Mouse (Mus musculus): ENCODE data around the gene Lin52. TPM values are rescaled to one million over a fixed set of nuclear protein-coding genes. Genes with fewer than 3 reads are reported as not detected.
A peak's percentile ranks its signal among the peaks of the same experiment; 100 is the strongest.

The Lin52 gene
- polyA plus RNA-seq, 1 experiment from 2014 or later = 36.1 TPM

- ATAC-seq (ENCODE audit: low FRiP score) = no peak
- H3K4me1 ChIP-seq (replicated peaks) = no peaks in the 10 kb centered on the region; the same call in 1 of the 2 replicates
- H3K27ac ChIP-seq = no peak overlapping the region
- no peaks in the 10 kb centered on the region for H3K9me3 ChIP-seq
- H3K36me3 ChIP-seq = no peaks in the 10 kb centered on the region
- H3K4me3 ChIP-seq = no peak overlapping the region
- H3K4me2 ChIP-seq = no peak overlapping the region
- WGBS = 69% methylated on average over 8 of the region's 8 CpGs
- no peak overlapping the region for H3K9ac ChIP-seq
- peaks cover 41% of the 10 kb centered on the region for H3K27me3 ChIP-seq
Observed at GRCm38 (mm10) chr12:84555218-84555617, 104.0 kb downstream of the Lin52 start.

DNA sequence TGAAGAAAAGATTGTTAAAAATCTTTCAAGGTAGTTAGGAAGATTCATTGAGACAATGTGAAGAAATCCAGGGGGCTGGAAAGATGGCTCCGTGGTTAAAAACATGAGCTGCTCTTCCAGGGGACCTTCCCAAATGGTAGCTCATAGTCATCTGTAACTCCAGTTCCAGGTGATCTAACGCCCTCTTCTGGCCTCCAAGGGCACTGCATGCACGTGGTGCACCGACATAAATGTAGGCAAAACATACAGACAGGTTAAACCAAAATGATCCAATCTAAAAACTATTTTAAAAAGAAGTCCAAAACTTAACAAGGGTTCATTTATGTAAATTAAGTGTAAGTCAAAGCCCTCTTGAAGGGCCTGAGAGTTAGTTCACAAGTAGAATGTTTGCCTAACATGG, 111.3 kb downstream of the Lin52 start:
- Histone ChIP-seq H3K36me3 (no peaks in the 10 kb centered on the region), H3K4me2 (no peak overlapping the region), H3K27ac (no peak overlapping the region), H3K4me1 (replicated peaks) (no peaks in the 10 kb centered on the region), H3K9me3 (no peaks in the 10 kb centered on the region), H3K27me3 (peaks cover 67% of the 10 kb centered on the region), H3K9ac (no peak overlapping the region), H3K4me3 (no peak overlapping the region)
- no peak for ATAC-seq (ENCODE audit: low FRiP score)
- WGBS = 55% methylated on average over 4 of the region's 4 CpGs

GRCm38 (mm10) chr12:84567576-84567975, 116.4 kb downstream of the Lin52 start:
- Histone ChIP-seq H3K36me3 (no peaks in the 10 kb centered on the region), H3K4me1 (replicated peaks) (peaks cover 15% of the 10 kb centered on the region), H3K27me3 (peaks cover 95% of the 10 kb centered on the region), H3K9me3 (no peaks in the 10 kb centered on the region), H3K27ac (no peak overlapping the region), H3K4me3 (no peak overlapping the region), H3K9ac (no peak overlapping the region), H3K4me2 (no peak overlapping the region)
- 83% methylated on average over 6 of the region's 6 CpGs for WGBS
- no peak for ATAC-seq (ENCODE audit: low FRiP score)

- 0 out of 2 replicates have a peak, but pooled peaks have one; percentile 28 for ATAC-seq (ENCODE audit: low FRiP score)
- Histone ChIP-seq H3K4me1 (replicated peaks) (peaks cover 15% of the 10 kb centered on the region), H3K9ac (no peak within 1 kb of the TSS), H3K9me3 (no peaks in the 10 kb centered on the region), H3K27ac (no peak within 1 kb of the TSS), H3K27me3 (peaks cover 96% of the 10 kb centered on the region), H3K4me3 (peak within 1 kb of the TSS; percentile 21), H3K4me2 (peak within 1 kb of the TSS; percentile 17), H3K36me3 (no peaks in the 10 kb centered on the region)
- WGBS = 2% methylated on average over 25 of the region's 25 CpGs
Observed at GRCm38 (mm10) chr12:84569336-84569970, 118.2 kb downstream of the Lin52 start, which contains the start of gene Vsx2. TSS of gene Vsx2 (plus strand) at chr12:84569762.

DNA sequence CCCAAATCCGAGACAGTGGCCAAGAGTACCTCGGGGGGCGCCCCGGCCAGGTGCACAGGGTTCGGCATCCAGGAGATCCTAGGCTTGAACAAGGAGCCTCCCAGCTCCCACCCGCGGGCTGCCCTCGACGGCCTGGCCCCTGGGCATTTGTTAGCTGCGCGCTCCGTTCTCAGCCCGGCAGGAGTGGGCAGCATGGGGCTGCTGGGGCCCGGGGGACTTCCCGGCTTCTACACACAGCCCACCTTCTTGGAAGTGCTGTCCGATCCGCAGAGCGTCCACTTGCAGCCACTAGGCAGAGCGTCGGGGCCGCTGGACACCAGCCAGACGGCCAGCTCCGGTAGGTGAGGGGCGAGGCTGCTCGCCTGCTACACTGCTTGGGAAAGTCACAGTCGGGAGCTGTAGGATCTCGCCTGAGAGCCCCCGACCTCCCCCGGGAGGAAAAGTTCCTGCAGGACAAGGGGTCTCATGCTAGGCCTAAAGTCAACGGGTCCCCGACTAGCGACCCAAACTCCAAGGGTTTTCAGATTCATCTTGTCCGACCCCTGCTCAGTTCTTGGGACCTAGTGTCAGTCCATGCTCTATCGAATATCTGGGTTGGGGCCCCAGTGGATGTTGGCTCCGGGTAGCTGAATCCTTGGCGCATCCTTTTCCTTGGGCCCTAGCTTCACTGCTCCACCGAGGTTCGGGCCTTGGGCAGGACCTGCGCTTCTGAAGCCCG, 118.9 kb downstream of the Lin52 start:
- peak overlapping the region; percentile 17; the same call in 1 of the 2 replicates for H3K4me2 ChIP-seq

GRCm38 (mm10) chr12:84570694-84571415, 119.6 kb downstream of the Lin52 start:
- Histone ChIP-seq H3K4me3 (peak overlapping the region; percentile 21), H3K27ac (no peak overlapping the region)
- ATAC-seq (ENCODE audit: low FRiP score) = no peak

More for the DNA sequence above, 118.9 kb downstream of the Lin52 start:
- H3K9me3 ChIP-seq = no peaks in the 10 kb centered on the region
- no peaks in the 10 kb centered on the region for H3K36me3 ChIP-seq
- no peak for ATAC-seq (ENCODE audit: low FRiP score)
- H3K4me1 ChIP-seq (replicated peaks) = peaks cover 15% of the 10 kb centered on the region
- no peak overlapping the region for H3K9ac ChIP-seq
- peaks cover 97% of the 10 kb centered on the region for H3K27me3 ChIP-seq
- WGBS = under 1% methylated on average over 40 of the region's 40 CpGs
- H3K4me3 ChIP-seq = peak overlapping the region; percentile 21
- H3K27ac ChIP-seq = no peak overlapping the region

GRCm38 (mm10) chr12:84571466-84572340, 120.5 kb downstream of the Lin52 start:
- 2% methylated on average over 43 of the region's 43 CpGs for WGBS
- peak overlapping the region; percentile 21 for H3K4me3 ChIP-seq
- ATAC-seq (ENCODE audit: low FRiP score) = no peak
- no peaks in the 10 kb centered on the region for H3K36me3 ChIP-seq
- H3K4me2 ChIP-seq = peak overlapping the region; percentile 6; the same call in 1 of the 2 replicates
- H3K27ac ChIP-seq = no peak overlapping the region
- H3K4me1 ChIP-seq (replicated peaks) = peaks cover 15% of the 10 kb centered on the region
- peaks cover 99% of the 10 kb centered on the region for H3K27me3 ChIP-seq
- H3K9me3 ChIP-seq = no peaks in the 10 kb centered on the region
- peak overlapping the region; percentile 29; the same call in 1 of the 2 replicates for H3K9ac ChIP-seq

More at GRCm38 (mm10) chr12:84570694-84571415, 119.6 kb downstream of the Lin52 start:
- Histone ChIP-seq H3K36me3 (no peaks in the 10 kb centered on the region), H3K9ac (peak overlapping the region; percentile 29; the same call in 1 of the 2 replicates), H3K4me2 (peak overlapping the region; percentile 6; the same call in 1 of the 2 replicates), H3K27me3 (peaks cover 99% of the 10 kb centered on the region), H3K9me3 (no peaks in the 10 kb centered on the region), H3K4me1 (replicated peaks) (peaks cover 15% of the 10 kb centered on the region)
- WGBS = 2% methylated on average over 34 of the region's 34 CpGs

GRCm38 (mm10) chr12:84572341-84572720, 121.1 kb downstream of the Lin52 start:
- no peak overlapping the region for H3K4me2 ChIP-seq
- no peaks in the 10 kb centered on the region for H3K36me3 ChIP-seq
- peaks cover 15% of the 10 kb centered on the region for H3K4me1 ChIP-seq (replicated peaks)
- H3K27me3 ChIP-seq = peaks cover 99% of the 10 kb centered on the region
- no peak for ATAC-seq (ENCODE audit: low FRiP score)
- 2% methylated on average over 7 of the region's 7 CpGs for WGBS
- H3K4me3 ChIP-seq = peak overlapping the region; percentile 21
- H3K27ac ChIP-seq = no peak overlapping the region
- H3K9me3 ChIP-seq = no peaks in the 10 kb centered on the region
- no peak overlapping the region for H3K9ac ChIP-seq

DNA sequence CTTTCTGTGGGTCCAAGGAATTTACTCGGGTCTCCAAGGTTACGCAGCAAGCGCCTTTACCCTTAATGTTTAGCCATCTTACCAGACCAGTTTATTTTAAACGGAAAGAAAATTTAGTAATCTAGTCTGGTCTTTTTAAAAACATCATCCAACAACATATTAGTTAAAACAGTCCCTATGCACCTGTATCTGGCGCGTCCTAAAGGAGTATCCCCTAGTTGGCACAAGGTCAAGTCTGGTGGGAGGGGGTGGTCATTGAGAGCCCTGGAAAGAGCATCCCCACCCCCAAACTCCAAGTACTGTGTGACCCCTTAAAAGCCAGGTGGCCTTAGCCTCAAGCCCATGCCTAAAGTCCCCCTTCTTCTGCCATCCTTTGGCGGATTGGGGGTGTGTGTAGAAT, 121.9 kb downstream of the Lin52 start:
- Histone ChIP-seq H3K36me3 (no peaks in the 10 kb centered on the region), H3K4me3 (0 out of 2 replicates have a peak overlapping the region, but pooled peaks have one; percentile 21), H3K9ac (no peak overlapping the region), H3K27me3 (peaks cover 99% of the 10 kb centered on the region), H3K27ac (no peak overlapping the region), H3K9me3 (no peaks in the 10 kb centered on the region), H3K4me2 (peak overlapping the region; percentile 10; the same call in 1 of the 2 replicates), H3K4me1 (replicated peaks) (peaks cover 17% of the 10 kb centered on the region)
- no peak for ATAC-seq (ENCODE audit: low FRiP score)
- 16% methylated on average over 7 of the region's 7 CpGs for WGBS

DNA sequence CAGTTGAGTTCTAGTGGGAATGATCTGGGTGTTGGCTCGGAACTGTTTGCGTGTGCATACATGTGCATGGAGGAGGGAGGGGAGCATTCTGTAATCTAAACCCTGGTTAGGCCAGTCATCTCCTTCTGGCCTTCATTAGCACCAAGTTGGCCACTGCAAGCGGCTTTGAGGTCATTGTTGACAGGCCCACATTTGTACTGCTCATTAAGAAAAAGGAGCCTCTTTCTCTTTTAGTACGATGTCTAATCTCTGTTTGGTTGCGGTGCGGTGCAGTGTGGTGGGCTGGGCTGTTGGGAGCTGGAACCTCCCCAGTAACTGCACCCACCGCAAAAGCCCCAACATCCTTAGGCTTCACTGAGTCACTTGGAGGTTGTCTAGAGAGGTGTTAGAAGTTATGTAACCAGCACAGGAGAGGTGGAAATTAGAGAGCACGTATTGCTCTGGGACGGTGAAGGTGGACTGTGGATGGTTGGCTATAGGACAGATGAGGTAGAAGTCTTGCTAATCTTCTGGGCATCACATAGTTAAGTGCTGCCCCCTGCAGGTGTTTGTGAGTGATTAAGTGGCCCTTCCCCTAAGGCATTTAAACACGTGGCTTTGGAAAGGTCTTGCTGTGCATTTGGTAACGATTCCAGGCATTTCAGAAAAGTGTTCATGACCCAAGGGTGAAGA, 126.7 kb downstream of the Lin52 start:
- no peak for ATAC-seq (ENCODE audit: low FRiP score)
- 77% methylated on average over 11 of the region's 11 CpGs for WGBS

DNA sequence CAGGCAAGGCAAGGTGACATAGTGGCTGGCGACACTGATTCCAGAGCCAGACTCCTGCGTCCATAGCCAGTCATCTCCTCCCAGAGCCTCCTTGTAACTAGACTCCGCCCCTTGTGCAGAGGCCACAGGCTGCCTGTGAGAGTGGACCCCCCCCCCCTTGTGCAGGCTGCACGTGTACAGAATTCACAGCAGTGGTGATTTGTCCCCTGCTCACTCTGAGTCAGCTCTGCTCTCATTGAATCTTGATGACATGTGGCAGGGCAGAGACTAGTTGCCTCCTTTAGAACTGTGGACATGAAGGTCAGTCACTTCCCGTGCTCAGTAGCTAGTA, 127.2 kb downstream of the Lin52 start:
- no peak for ATAC-seq (ENCODE audit: low FRiP score)
- no peak overlapping the region for H3K27ac ChIP-seq
- no peak overlapping the region for H3K9ac ChIP-seq
- peaks cover 57% of the 10 kb centered on the region for H3K27me3 ChIP-seq
- WGBS = 39% methylated on average over 5 of the region's 5 CpGs
- H3K4me3 ChIP-seq = no peak overlapping the region
- H3K9me3 ChIP-seq = no peaks in the 10 kb centered on the region
- no peaks in the 10 kb centered on the region for H3K36me3 ChIP-seq
- peaks cover 6% of the 10 kb centered on the region for H3K4me1 ChIP-seq (replicated peaks)
- H3K4me2 ChIP-seq = no peak overlapping the region

More for the DNA sequence above, 126.7 kb downstream of the Lin52 start:
- no peaks in the 10 kb centered on the region for H3K36me3 ChIP-seq
- no peak overlapping the region for H3K4me3 ChIP-seq
- peaks cover 62% of the 10 kb centered on the region for H3K27me3 ChIP-seq
- H3K27ac ChIP-seq = no peak overlapping the region
- H3K4me2 ChIP-seq = no peak overlapping the region
- H3K9me3 ChIP-seq = no peaks in the 10 kb centered on the region
- no peak overlapping the region for H3K9ac ChIP-seq
- peaks cover 6% of the 10 kb centered on the region for H3K4me1 ChIP-seq (replicated peaks)

Measured in hindbrain, embryonic 13.5 days (tissue).